Mouse (Mus musculus): Measurements from ENCODE around the gene Gm20075.

- no peak for TF ChIP-seq ZC3H11A (IDR thresholded peaks at IDR 0.05; ENCODE audit: borderline replicate concordance, low read depth, low read length)
- no peak for TF ChIP-seq MAFK (IDR thresholded peaks at IDR 0.05; ENCODE audit: insufficient read depth, low read depth, low read length)
- TF ChIP-seq HCFC1 (IDR thresholded peaks at IDR 0.05; ENCODE audit: borderline replicate concordance, insufficient read depth, low read length), result no peak
Measured at GRCm38 (mm10) chr13:96045396-96045795, 35.8 kb downstream of the Gm20075 start.
